Mouse (Mus musculus) lung, postnatal 10 days (tissue): Measurements from ENCODE around the gene Abca2.
"Not testable (repeated sequence)": the region's sequence is repeated elsewhere in the genome, so short reads cannot be mapped to it uniquely, and the experiment has no call there.

Experiments
- DNase-seq: peaks from one replicate; pipeline ENCODE4 v3.0.0; 2021

The Abca2 gene

DNA sequence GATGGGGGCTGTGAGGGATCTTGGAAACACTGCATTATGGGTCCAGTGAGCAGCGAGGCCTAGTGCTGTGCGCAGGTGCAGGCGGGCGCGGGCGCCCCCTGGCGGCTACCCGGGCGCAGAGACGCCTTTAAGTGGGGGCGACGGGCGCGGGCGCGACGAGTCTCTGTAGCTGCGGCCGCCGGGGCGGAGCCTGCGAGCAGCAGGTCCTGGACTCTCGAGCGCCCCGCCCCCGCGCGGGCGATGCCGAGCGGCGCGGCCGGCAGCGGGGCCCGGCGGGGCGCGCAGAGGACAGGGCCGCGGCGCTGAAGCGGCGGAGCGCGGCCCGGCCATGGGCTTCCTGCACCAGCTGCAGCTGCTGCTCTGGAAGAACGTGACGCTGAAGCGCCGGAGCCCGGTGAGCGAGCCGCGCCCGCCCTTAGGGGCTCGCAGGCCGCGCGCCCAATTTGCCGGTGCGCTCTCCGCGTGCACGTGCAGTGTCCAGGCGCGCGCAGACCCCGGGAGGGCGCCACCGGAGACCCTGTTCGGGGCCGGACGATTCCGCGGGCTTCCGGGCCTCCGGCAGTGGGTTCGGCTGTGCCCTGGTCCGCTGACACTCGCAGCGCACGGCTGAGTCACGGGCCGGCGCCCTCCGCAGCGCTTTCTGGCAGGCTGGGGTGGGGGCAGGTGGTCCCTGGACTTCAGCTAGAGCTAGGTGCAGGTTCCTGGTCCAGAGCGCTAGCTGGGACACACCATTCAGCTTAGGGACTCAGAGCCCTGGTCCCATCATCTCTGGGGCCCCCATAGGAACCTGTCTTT lies at the start of gene Abca2:
Abca2 (plus strand) TSS at position 262 of the 795 bp plus-strand sequence.
- DNase-seq: peak; percentile 95

DNA sequence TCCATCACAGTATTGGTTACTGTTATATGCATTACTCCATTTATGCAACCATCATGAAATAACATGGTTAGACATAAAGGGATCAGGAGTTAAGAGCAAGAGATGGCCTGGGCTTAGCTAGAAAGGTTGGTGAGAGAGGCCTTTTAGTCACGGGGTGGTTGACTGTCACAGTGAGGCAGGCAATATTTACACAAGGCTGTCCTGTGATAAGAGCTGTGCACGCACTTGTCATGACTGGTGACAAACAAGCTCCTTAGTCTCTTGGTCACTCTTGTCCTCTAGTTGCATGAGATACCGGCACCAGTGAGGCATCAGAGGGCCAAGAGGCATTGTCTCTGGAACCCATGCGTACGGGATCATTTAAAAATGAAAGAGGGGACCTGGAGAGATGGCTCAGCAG lies 44.0 kb upstream of the Abca2 start:
- DNase-seq: no peak

DNA sequence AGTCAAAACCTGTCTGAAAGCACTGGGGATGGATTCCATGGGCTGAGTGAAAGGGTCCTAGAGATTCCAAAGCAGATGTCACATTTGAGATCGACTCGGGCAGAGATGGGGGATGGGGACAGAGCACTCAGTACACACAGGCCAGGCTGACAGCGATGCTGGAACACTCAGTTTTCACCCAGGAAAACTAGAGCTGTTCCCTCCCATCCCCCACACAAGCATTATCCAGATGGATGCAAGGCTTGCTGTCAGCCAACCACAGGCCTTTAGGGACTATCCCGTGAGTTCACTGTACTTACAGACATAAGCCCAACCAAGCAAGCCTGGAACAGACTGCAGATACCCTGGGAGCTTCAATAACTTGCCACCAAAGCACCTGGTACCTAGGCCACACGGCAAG lies 37.2 kb upstream of the Abca2 start:
- DNase-seq: no peak

GRCm38 (mm10) chr2:25394281-25395221 lies 34.0 kb upstream of the Abca2 start:
- peak; percentile 28 for DNase-seq

GRCm38 (mm10) chr2:25395721-25396596 lies 32.5 kb upstream of the Abca2 start, which contains the start of gene Entpd2:
Entpd2 (plus strand) TSS chr2:25395874.
- peak; percentile 55 for DNase-seq

DNA sequence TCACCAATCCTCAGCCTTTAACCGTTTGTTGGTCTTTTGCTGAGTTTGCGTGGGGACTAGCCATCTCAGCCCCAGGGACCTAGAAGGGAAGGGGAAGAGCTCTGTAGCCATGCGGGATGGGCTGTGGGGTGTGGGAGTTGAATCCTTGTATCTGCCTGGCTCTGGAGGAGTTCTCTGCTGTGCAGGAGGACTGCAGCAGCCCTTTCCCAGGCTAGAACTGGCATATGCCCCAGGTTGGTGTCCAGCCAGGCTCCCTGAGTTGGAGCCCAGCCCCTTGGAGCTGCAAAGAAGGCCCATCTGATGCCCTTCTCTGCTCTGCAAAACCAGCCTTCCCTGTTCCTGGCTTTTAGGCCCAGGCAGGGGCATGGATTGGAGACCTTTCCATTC lies 31.9 kb upstream of the Abca2 start:
- DNase-seq: no peak

DNA sequence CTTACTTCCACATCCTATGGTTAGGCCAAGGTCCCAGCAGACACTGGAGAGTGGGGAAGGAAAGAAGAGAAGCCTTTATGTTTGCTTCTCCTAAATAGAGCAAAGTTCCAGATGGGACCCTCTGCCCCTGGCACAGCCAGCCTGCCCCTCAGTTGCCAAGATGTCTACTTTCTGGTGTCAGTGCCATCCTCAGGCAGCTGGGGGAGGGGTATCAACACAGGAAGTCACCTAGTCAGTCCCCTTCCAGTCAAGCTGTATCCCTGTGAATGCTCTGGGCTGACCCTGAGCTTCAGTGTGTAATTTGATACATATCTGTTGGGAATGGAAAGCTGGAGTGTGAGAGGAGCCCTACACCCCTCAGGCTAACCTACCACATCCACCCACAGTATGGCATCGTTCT lies 31.5 kb upstream of the Abca2 start:
- DNase-seq: no peak

DNA sequence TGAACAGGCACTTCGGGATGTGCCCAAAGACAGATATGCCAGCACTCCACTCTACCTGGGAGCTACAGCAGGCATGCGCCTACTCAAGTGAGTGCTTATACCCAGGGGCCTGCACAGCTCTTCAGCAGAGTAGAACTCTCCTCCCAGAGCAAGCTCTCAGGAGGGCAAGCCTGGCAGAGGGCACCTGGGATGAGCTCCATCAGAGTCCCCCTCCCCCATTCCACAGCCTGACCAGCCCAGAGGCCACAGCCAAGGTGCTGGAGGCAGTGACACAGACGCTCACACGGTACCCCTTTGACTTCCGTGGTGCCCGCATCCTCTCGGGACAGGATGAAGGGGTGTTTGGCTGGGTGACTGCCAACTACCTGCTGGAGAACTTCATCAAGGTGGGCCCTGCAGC lies 30.4 kb upstream of the Abca2 start:
- DNase-seq: no peak

- DNase-seq: no peak
Observed at GRCm38 (mm10) chr2:25399051-25399450, 29.5 kb upstream of the Abca2 start, which contains the start of gene Npdc1. Npdc1 (plus strand) TSS chr2:25399351.

- DNase-seq: no peak
Observed at GRCm38 (mm10) chr2:25400291-25400690, 28.2 kb upstream of the Abca2 start.

GRCm38 (mm10) chr2:25400764-25401163 lies 27.7 kb upstream of the Abca2 start:
- DNase-seq: peak; percentile 62

DNA sequence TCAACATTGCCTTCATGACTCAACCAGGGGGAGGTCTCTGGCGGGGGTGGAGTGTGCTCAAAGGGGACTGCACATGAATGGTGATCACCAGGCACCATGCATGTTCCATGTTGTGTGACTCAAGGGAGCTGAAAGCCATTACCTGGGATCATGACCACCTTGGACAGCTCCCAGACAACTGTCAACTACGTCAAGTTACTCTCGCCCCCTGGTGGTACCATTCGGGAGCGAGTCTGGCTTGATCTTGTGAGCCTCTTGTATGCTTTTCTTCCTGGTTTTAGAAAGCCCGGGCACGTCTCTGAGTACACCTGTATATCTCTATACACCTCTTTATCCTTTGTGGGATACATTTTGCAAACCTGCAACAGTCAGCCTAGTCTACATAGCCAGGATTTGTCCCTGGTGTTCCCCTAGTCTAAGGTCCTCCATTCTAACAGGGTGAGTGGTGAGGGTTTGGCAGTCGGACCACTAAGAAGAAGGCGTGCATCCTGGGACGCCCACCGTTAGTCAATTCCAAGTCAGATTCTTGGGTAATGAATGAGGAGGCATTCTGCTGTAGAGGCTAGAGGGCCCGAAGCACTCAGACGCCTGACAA lies 26.0 kb upstream of the Abca2 start:
- peak; percentile 89 for DNase-seq

DNA sequence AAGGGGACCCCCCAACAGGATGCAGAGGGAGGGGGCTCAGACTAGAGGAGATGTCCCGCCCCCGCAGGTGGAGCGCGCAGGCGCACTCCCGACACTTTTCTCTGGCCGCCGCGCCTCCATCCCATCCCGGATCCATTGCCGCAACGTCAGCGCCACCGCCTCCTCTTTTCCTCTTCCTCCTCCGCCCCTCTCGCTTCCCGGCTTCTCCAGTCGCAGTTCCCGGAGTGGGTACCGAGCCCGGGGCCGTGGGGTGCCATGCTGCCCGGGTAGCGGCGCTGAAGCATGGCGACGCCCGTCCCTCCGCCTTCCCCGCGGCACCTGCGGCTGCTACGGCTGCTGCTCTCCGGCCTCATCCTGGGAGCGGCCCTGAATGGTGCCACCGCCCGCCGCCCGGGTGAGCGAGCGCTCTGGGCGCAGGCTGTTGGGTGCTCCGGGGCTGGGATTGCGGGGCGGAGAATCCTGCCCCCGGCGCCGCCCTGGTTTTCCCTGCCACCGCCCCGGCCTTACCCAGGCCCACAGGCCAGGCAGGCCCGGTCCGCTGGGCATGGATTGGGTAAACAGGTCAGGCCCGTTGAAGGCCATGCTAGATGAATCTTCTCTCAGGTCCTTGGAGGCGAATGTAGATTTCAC lies 25.4 kb upstream of the Abca2 start:
- DNase-seq: peak; percentile 72

GRCm38 (mm10) chr2:25403994-25404393 lies 24.5 kb upstream of the Abca2 start:
- DNase-seq: no peak

DNA sequence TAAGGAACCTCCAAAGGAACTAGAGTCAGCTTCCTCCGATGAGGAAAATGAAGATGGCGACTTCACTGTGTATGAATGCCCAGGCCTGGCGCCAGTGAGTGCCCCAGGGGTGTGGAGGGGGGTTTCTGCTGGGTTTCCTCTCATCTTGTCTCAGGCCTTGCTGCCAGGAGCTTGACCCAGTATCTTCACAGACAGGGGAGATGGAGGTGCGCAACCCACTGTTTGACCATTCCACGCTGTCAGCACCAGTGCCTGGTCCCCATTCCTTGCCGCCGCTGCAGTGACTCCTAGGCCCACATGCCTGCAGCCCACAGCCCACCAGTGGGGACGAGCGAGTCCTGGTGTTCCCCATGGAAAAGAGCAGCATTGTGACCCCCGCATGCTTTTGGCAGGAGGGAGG lies 19.6 kb upstream of the Abca2 start:
- DNase-seq: no peak

GRCm38 (mm10) chr2:25413436-25413835 lies 15.1 kb upstream of the Abca2 start:
- not testable (repeated sequence) for DNase-seq

DNA sequence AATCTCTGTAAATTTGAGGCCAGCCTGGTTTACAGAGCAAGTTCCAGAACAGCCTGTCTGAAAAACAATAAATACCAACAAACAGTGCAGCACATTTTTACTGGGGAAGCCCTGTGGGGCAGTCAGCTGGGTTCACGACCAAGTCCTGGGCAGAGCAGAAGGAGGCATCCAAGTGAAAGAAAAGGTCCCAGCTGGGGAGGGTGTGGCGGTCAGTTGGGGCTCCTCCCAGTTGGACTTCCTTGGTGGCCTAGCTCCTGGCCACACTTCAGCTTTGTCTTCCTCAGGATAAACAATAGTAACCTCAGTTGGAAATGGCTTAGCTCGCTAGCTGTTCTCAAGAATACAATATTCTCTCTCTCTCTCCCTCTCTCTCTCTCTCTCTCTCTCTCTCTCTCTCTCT lies 11.1 kb upstream of the Abca2 start:
- peak; percentile 62 for DNase-seq

DNA sequence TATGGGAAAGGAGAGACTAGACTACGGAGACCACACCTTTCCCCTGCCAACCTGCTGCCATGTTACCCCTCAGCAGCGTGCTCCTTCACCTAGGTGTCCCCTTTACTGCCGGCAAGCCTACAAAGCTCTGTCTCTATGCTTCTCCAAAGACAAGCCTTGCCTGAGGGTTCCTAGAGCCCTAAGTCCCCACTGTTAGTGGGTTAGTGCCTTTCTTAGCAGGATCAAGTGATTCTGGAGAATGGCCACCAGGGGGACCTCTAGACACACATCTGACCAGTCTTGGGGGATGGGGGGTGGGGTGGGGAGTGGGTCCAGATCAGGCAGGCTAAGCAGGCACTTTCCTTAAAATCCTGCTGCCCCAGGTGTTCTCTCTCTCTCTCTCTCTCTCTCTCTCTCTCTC lies 6.6 kb upstream of the Abca2 start:
- DNase-seq: peak; percentile 60

- DNase-seq: peak; percentile 31
Observed at GRCm38 (mm10) chr2:25422587-25423410, 5.7 kb upstream of the Abca2 start, which contains the start of gene Fut7. Fut7 (plus strand) TSS chr2:25423267.

DNA sequence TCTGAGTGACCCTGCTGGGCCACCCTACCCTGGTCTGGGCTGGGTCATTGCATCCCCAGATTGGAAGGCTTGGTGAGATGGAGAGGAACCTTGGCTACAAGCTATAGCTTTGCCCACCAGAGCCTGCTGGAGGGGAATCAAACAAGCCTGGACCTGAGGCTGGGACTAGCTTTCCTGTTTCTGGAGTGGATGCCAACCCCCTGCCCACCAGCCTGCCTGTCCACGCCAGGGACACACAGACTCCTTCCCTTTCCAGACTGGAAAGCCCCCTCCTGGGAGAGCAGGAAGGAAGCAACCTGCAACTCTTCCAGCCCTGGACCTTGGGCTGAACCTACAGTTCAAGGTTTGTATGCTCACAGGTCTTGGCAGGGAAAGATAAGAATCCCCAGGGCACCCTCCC lies 4.9 kb upstream of the Abca2 start:
- no peak for DNase-seq

DNA sequence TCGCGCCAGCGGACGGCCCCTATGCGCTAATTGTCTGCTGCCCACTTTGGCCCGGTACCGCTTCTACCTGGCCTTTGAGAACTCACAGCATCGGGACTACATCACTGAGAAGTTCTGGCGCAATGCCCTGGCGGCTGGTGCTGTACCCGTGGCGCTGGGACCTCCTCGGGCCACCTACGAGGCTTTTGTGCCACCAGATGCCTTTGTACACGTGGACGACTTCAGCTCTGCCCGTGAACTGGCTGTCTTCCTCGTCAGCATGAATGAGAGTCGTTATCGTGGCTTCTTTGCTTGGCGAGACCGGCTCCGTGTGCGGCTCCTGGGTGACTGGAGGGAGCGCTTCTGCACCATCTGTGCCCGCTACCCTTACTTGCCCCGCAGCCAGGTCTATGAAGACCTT lies 3.0 kb upstream of the Abca2 start:
- DNase-seq: no peak
